Mouse (Mus musculus) layer of hippocampus, postnatal 14 days (tissue): ENCODE measurements around the gene Fnbp1. TPM values are rescaled to one million over a fixed set of nuclear protein-coding genes. Genes with fewer than 3 reads are reported as not detected.

Source experiments
- DNase-seq, 2 experiments: peaks; one replicate each; pipeline ENCODE4 v3.0.0; 2021 to 2022; ENCODE audit warnings: low spot score in 2 of 2, mixed read lengths in 1 of 2
- total RNA-seq, 2 experiments: library from RNA; stranded (reverse); gene quantifications; 2 replicates each; pipeline ENCODE4 v1.2.3; 2021

Fnbp1 gene
- total RNA-seq, 2 experiments from 2014 or later: 98.9 to 105 TPM

GRCm38 (mm10) chr2:31101285-31101684 is 40.5 kb downstream of the Fnbp1 start:
- no peak for DNase-seq

GRCm38 (mm10) chr2:31099079-31099478 is 42.7 kb downstream of the Fnbp1 start:
- no peak for DNase-seq

- no peak for DNase-seq
Observed at GRCm38 (mm10) chr2:31098616-31099015, 43.2 kb downstream of the Fnbp1 start.

DNA sequence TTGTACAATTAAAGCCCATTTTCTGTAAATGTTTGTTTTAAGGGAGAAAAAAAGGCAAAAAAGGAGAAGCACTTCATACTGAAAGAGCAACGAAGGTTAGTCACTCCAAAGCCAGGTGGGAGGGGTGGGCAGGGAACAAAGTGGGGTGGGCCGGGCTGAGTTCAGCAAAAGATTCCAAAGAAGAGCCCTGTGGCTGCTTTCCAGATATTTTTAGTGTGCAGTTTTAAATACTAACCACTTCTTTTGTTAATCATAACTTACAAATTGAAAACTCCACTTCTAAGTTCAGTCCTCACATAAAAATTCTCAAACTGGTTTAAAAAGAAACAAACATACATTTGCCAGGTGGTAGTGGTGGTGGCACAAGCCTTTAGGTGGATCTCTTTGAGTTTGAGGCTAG is 44.5 kb downstream of the Fnbp1 start:
- no peak for DNase-seq

DNA sequence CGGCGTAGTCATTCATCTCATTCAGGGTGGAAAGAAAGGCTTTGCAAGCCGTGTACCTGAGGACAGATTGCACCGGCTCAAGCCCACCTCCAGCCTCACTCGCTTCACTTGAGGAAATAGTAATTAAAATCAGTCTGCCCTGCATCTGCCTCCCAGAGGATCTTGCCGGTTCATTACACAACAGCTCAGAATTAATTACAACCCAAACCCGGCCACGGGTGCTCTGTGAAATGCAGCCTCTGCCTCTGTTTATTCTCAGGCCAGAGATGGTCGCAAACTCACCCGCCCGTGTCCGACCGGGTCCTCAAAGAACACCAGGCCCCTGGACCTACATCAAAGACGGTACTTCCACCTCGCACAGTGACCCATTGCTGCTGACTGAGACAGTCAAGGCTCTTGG is 45.7 kb downstream of the Fnbp1 start:
- no peak for DNase-seq

GRCm38 (mm10) chr2:31094565-31094964 is 47.2 kb downstream of the Fnbp1 start:
- DNase-seq: no peak

DNA sequence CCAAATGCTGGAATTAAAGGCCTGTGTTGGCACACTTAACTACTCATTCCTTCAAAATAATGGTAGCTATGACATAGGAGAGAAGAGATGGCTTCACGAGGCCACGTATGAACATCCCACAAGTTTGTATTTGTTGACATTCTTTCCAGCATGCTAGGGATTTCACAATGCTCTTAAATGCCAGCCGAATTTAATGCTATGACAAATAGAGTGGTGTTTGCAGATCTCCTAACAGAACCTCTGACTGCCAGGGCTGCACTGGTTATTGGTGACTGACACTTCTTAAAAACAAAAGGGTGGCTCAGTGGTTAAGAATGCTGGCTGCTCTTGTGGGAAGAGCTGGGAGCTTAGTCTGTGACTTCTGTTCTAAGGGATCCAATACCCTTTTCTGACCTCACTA is 48.9 kb downstream of the Fnbp1 start:
- DNase-seq: no peak

GRCm38 (mm10) chr2:31091182-31091581 is 50.6 kb downstream of the Fnbp1 start:
- no peak for DNase-seq

GRCm38 (mm10) chr2:31089607-31090006 is 52.2 kb downstream of the Fnbp1 start:
- DNase-seq: no peak

DNA sequence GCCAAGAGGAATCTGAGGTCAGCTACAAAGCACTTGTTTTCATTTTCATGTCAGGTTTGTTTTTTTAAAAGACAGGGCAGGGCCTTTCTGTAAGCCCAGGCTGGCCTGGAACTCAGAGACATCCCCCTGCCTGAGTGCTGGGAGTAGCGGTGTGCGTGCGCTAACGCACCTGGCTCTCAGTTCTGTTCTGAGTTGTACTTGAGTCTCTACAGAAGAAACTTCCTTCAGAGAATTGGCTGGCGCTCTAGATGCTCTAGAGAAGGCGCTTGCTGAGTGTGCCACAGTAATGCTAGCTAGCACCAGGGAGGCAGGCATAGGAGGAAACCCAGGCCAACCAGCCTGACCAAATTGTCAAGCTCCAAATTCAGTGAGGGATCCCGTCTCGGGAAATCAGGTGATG is 52.9 kb downstream of the Fnbp1 start:
- DNase-seq: no peak

GRCm38 (mm10) chr2:31087663-31088661 is 53.8 kb downstream of the Fnbp1 start:
- no peak for DNase-seq

DNA sequence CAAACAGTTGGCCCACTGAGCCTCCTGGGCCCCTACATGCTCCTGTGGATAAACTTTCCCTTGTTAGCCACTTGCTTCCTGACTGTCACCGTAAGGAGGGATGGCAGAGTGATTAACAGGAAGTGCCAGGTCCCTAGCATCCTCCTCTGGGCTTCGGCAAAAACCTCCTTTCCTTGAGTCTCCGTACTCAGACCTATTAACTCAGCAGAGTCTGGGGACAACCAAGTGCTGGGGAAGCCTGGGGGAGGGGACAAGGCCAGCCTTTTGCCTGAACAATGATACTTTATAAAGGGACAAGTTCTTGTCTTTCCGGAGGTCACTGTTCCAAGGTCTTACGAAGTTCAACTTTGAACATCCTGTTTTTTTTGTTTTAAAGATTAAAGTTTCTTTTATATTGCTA is 54.7 kb downstream of the Fnbp1 start:
- no peak for DNase-seq

- DNase-seq: no peak
Observed at GRCm38 (mm10) chr2:31086543-31086942, 55.3 kb downstream of the Fnbp1 start.

DNA sequence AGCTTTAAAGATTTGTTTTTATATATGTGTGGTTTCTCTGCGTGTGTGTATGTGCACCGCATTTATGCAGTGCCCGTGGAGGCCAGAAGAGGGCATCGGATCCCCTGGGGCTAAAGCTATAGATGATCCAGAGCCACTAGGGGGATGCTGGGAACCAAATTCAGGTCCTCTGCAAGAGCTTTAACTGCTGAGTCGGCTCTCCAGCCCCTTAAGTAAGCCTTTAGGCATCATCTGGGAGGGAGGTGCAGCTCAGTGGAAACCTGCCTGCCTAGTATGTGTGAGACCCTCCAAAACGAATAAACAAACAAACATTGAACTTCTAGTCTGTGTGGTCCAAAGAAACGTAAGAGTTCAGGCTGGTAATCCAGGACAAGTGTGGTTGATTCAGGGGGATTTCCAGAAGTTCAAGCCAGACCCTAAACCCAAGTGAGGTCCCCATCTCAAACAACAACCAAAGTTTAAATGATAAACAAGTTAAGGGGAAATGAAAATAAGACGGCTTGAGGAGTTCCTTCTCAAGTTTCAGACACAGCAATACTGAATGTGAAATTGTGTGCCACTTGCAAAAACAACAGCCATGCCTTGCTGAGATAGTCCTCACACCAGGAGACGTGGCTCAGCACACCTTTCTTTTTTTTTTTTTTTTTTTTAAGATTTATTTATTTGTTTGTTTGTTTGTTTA is 57.5 kb downstream of the Fnbp1 start:
- DNase-seq: no peak

- DNase-seq: no peak
Observed at GRCm38 (mm10) chr2:31083372-31083771, 58.4 kb downstream of the Fnbp1 start.

- DNase-seq: no peak
Observed at GRCm38 (mm10) chr2:31082639-31083038, 59.2 kb downstream of the Fnbp1 start.

DNA sequence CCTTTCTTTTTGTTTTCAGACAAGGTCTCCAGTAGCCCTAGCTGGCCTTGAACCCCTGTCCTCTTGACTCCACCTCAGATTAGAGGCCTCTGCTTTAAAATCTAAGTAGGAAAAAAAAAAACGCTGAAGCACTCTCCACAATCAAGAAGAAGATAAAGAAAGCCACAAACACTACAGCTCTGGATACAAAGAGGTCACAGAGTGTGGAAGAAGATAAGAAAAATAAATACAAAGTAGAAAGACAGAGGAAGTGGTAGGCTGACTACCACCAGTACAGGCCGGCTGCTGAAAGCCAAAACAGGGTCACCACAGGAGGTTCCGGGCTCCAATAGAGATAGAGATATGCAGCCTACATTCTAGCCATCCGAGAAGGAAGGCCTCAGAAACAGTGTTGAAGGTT is 60.5 kb downstream of the Fnbp1 start:
- DNase-seq: no peak

DNA sequence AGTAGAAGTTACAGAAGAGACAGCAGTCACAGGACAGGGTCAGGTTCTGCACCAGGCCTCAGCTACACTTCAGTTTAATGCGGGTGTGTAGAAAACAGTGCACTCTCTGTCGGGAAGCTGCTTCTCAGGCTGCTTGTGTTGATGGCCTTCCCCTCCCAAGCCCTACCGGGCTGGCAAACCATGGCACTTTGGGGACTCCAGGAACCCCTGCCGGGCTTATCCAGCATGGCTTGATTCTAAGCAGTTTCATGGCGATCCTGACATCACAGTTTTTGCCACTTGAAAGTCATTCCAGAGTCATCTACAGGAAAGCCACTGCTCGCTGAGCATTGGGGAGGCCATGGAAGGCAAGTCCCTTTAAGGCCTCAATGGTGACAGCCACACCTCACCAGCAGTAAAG is 62.7 kb downstream of the Fnbp1 start:
- no peak for DNase-seq

- DNase-seq: no peak
Observed at GRCm38 (mm10) chr2:31077574-31077973, 64.2 kb downstream of the Fnbp1 start.

- no peak for DNase-seq
Observed at GRCm38 (mm10) chr2:31076351-31077140, 65.3 kb downstream of the Fnbp1 start.

GRCm38 (mm10) chr2:31075836-31076235 is 66.0 kb downstream of the Fnbp1 start:
- no peak for DNase-seq

DNA sequence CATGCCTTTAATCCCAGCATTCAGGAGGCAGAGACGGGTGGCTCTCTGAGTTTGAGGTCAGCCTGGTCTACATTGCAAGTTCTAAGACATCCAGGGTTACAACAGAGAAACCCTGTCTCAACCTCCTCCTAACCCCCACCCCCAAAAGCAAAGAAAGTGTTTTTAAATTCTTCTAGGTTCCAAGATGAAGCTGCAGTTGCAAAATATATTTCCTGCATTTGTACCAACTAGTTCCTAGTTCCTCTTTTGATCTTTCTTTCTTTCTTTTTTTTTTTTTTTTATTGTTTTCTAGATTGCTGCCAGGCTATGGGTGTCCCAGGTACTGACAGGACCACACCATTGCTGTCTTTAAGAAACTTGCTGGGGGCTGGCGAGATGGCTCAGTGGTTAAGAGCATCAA is 66.6 kb downstream of the Fnbp1 start:
- no peak for DNase-seq
